Mouse (Mus musculus) lung, adult 2 months (tissue): ENCODE measurements around the gene Olfr1128.

ENCODE experiments used
- CTCF ChIP-seq: fragments of 200-500 bp; IDR thresholded peaks from 2 replicates; pipeline ENCODE4 v1.5.1; 2011; ENCODE audit warnings: mild to moderate bottlenecking, low read length, control low read depth; ENCODE audit not compliant: insufficient read depth
- POLR2A ChIP-seq: fragments of 200-500 bp; IDR thresholded peaks from 2 replicates; pipeline ENCODE4 v1.6.1; 2011; ENCODE audit warnings: low read depth, mild to moderate bottlenecking, control low read depth, low read length, borderline replicate concordance; ENCODE audit errors: extremely low read depth

DNA sequence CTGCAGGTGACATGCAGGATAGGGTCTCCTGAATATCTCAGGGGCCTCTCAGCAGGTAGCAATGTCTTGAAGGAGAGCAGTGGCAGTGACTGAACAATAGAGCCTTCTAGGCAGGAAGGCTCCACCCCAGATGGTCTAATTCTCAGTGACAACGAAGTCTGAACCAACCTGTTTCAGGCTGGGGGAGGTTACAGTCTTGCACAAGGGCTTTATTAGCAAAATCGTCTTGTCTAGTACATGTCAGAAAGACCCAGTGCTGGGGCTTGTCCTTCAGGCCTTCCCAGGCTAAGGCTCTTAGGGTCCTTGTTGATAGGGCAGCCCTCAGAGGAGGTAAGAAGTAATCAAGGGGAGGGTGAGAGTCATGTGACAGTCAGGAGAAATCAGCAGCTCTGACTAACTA, 10.5 kb downstream of the Olfr1128 start:
- no peak for TF ChIP-seq POLR2A
- TF ChIP-seq CTCF, result no peak
